Mouse (Mus musculus): ENCODE measurements around the gene Wdr70. TPM values are rescaled to one million over a fixed set of nuclear protein-coding genes. Genes with fewer than 3 reads are reported as not detected.
"Not testable (repeated sequence)": the region's sequence is repeated elsewhere in the genome, so short reads cannot be mapped to it uniquely, and the experiment has no call there.

The Wdr70 gene
- polyA plus RNA-seq, 1 experiment from 2014 or later = 82.7 TPM

DNA sequence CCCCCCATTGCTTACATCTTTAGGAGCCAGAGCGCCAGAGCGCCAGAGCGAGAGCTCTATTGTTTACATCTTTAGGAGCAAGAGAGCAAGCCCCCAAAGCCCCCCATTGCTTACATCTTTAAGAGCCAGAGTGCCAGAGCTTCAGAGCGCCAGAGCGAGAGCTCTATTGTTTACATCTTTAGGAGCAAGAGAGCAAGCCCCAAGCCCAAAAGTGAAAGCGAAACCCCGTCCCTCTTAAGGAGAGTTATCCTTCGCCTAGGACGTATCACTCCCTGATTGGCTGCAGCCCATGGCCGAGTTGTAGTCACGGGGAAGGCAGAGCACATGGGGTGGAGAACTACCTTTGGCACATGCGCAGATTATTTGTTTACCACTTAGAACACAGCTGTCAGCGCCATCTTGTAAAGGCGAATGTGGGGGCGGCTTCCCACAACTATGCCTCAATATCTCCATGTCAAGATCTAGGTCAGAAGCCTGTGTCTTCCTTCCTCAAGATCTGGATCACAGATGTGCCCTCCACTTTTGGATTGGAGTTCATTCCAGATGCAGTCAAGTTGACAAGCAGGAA is 3.0 kb upstream of the Wdr70 start:
- H3K4me2 ChIP-seq (replicated peaks; ENCODE audit: low read depth, low read length); DNase-seq (ENCODE audit: low spot score); H3K27ac ChIP-seq (ENCODE audit: low read depth, low read length); H3K9me3 ChIP-seq (ENCODE audit: control insufficient read depth, low read length); H3K4me3 ChIP-seq (ENCODE audit: low read depth, low read length); ATAC-seq (ENCODE audit: low FRiP score); H3K36me3 ChIP-seq (ENCODE audit: control insufficient read depth, insufficient read depth, low read length); H3K4me1 ChIP-seq (replicated peaks; ENCODE audit: control insufficient read depth, insufficient read depth, low read length); H3K27me3 ChIP-seq (ENCODE audit: control insufficient read depth, insufficient read depth, low read length); H3K9ac ChIP-seq (ENCODE audit: low read depth, low read length): not testable (repeated sequence)
- 89% methylated on average over 13 of the region's 15 CpGs for WGBS

DNA sequence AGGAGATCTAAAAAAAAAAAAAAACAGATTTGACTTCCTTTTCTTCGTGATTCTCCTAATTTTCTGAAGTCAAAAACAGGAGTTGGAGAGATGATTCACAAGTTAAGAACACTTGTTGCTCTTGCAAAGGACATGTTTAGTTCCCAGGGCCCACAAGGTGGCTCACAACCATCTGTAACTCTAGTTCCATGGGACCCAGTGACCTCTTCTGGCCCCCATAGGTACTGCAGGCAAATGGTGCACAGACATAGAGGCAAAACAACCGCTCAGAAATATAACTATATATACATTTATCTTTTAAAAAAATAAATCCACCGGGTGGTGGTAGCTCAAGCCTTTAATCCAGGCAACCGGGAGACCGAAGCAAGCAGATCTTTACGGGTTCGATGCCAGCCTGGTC is 1.2 kb downstream of the Wdr70 start:
- Histone ChIP-seq H3K4me3 (ENCODE audit: low read depth, low read length) (peak overlapping the region; percentile 84; the same call in 1 of the 2 replicates), H3K36me3 (ENCODE audit: control insufficient read depth, insufficient read depth, low read length) (no peaks in the 10 kb centered on the region), H3K27ac (ENCODE audit: low read depth, low read length) (no peak overlapping the region), H3K9me3 (ENCODE audit: control insufficient read depth, low read length) (no peaks in the 10 kb centered on the region), H3K27me3 (ENCODE audit: control insufficient read depth, insufficient read depth, low read length) (no peaks in the 10 kb centered on the region), H3K9ac (ENCODE audit: low read depth, low read length) (no peak overlapping the region), H3K4me2 (replicated peaks; ENCODE audit: low read depth, low read length) (no peak overlapping the region), H3K4me1 (replicated peaks; ENCODE audit: control insufficient read depth, insufficient read depth, low read length) (no peaks in the 10 kb centered on the region)
- DNase-seq (ENCODE audit: low spot score) (peak; percentile 70), ATAC-seq (ENCODE audit: low FRiP score) (no peak)
- 22% methylated on average over 7 of the region's 7 CpGs for WGBS

DNA sequence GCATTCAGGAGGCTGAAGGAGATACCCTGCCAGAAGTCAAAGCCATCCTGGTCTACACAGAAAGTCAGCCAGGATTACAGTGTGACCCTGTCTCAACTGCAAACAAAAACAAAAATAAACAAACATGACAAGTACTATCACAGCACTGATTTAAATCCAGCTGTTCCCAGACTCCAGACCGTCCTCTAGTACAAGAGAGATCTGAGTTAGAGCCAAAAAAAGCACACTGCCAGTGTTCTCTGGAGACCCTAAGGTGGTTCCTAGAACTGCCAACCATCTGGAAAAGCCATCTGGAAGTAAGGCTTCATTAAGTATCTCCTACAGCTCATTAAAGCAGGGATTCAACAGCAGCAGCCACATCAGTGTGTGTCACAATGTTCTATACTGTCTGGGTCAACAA is 6.3 kb downstream of the Wdr70 start:
- not testable (repeated sequence) for H3K4me2 ChIP-seq (replicated peaks; ENCODE audit: low read depth, low read length); DNase-seq (ENCODE audit: low spot score); H3K4me1 ChIP-seq (replicated peaks; ENCODE audit: control insufficient read depth, insufficient read depth, low read length); H3K27ac ChIP-seq (ENCODE audit: low read depth, low read length); H3K4me3 ChIP-seq (ENCODE audit: low read depth, low read length); H3K9me3 ChIP-seq (ENCODE audit: control insufficient read depth, low read length); H3K9ac ChIP-seq (ENCODE audit: low read depth, low read length); H3K36me3 ChIP-seq (ENCODE audit: control insufficient read depth, insufficient read depth, low read length); ATAC-seq (ENCODE audit: low FRiP score); H3K27me3 ChIP-seq (ENCODE audit: control insufficient read depth, insufficient read depth, low read length)
- 79% methylated on average over 1 of the region's 1 CpGs for WGBS

DNA sequence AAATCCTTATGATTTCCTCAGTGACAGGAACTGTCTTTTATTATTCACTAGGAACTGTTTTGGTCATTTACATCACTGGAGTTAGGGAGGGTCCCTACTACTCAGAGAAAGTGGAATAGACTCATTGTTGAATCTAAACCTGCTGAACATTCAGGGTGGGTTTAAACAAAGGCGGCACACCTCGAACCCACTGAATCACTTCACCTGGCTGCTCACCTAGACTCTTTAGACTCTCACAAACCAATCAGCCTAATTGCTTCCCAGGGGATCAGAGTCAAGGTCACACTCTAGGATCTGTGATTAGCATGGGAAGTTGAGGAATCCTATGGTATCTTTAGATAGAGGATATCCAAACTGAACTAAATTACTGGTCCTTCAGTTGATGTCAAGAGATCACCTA is 8.3 kb downstream of the Wdr70 start:
- H3K27ac ChIP-seq (ENCODE audit: low read depth, low read length) = no peak overlapping the region
- H3K36me3 ChIP-seq (ENCODE audit: control insufficient read depth, insufficient read depth, low read length) = no peaks in the 10 kb centered on the region
- DNase-seq (ENCODE audit: low spot score) (no peak), ATAC-seq (ENCODE audit: low FRiP score) (no peak)
- WGBS = 95% methylated on average over 2 of the region's 2 CpGs
- no peaks in the 10 kb centered on the region for H3K4me1 ChIP-seq (replicated peaks; ENCODE audit: control insufficient read depth, insufficient read depth, low read length)
- no peak overlapping the region for H3K4me2 ChIP-seq (replicated peaks; ENCODE audit: low read depth, low read length)
- no peak overlapping the region for H3K4me3 ChIP-seq (ENCODE audit: low read depth, low read length)
- H3K9ac ChIP-seq (ENCODE audit: low read depth, low read length) = no peak overlapping the region
- H3K27me3 ChIP-seq (ENCODE audit: control insufficient read depth, insufficient read depth, low read length) = no peaks in the 10 kb centered on the region
- no peaks in the 10 kb centered on the region for H3K9me3 ChIP-seq (ENCODE audit: control insufficient read depth, low read length)

DNA sequence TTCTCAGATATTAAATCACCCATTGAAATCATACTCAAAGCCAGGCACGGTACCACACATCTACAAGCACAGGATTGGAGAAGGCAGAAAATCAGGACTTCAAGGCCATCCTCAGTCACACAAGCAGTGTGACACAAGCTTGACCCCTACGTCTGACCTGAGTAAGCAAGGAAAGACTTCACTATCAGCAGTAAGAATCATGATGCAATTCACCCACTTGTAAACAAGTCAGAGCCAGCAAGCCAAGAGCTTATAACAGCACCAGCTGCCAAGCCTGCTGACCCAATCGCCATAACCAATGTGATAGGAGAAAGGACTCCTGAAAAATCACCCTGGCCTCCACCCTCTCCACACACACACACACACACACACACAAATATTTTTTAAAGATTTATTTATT is 10.3 kb downstream of the Wdr70 start:
- ATAC-seq (ENCODE audit: low FRiP score) (no peak), DNase-seq (ENCODE audit: low spot score) (no peak)
- Histone ChIP-seq H3K9ac (ENCODE audit: low read depth, low read length) (no peak overlapping the region), H3K27ac (ENCODE audit: low read depth, low read length) (no peak overlapping the region), H3K36me3 (ENCODE audit: control insufficient read depth, insufficient read depth, low read length) (no peaks in the 10 kb centered on the region), H3K27me3 (ENCODE audit: control insufficient read depth, insufficient read depth, low read length) (no peaks in the 10 kb centered on the region), H3K4me3 (ENCODE audit: low read depth, low read length) (no peak overlapping the region), H3K9me3 (ENCODE audit: control insufficient read depth, low read length) (no peaks in the 10 kb centered on the region), H3K4me2 (replicated peaks; ENCODE audit: low read depth, low read length) (no peak overlapping the region), H3K4me1 (replicated peaks; ENCODE audit: control insufficient read depth, insufficient read depth, low read length) (no peaks in the 10 kb centered on the region)
- WGBS = 88% methylated on average over 3 of the region's 3 CpGs

DNA sequence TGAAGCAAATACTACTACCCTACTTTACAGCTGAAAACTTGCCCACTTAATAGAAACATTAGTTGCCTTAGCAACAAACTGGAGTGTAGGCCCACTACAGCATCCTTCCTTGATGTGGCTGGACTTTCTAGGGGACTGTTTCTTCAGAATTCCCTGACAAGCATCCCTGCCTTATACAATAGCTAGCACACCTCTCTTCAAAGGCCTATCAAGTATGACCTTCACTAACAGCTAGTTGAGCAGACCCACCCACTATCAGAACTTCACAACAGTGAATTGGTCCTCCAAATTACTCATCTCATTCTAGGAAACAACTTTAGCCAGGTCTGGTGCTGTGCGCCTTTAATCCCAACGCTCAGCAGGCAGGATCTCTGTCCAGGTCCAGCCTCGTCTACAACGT is 11.7 kb downstream of the Wdr70 start:
- Histone ChIP-seq H3K9me3 (ENCODE audit: control insufficient read depth, low read length) (no peaks in the 10 kb centered on the region), H3K27ac (ENCODE audit: low read depth, low read length) (no peak overlapping the region), H3K36me3 (ENCODE audit: control insufficient read depth, insufficient read depth, low read length) (no peaks in the 10 kb centered on the region), H3K27me3 (ENCODE audit: control insufficient read depth, insufficient read depth, low read length) (no peaks in the 10 kb centered on the region), H3K9ac (ENCODE audit: low read depth, low read length) (no peak overlapping the region), H3K4me2 (replicated peaks; ENCODE audit: low read depth, low read length) (no peak overlapping the region), H3K4me1 (replicated peaks; ENCODE audit: control insufficient read depth, insufficient read depth, low read length) (no peaks in the 10 kb centered on the region), H3K4me3 (ENCODE audit: low read depth, low read length) (no peak overlapping the region)
- 91% methylated on average over 4 of the region's 4 CpGs for WGBS
- no peak for DNase-seq (ENCODE audit: low spot score)
- no peak for ATAC-seq (ENCODE audit: low FRiP score)

DNA sequence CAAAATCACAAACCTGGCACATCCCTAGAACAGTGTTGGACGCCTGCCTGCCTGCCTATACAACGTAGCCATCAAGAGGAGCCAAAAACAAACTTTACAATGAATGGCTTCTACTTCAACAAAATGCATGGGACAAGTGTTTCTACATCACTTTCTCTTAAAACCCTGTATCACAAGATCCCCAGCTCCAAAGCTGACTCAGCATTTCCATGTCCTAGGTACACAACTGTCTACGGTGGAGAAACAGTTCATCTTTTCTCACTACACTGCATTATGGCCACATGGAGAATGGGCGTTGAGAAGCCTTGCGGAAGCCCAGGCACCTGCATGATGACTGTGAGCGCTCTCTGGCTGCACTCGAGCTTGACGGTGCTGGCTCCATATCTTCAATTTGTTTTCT is 16.9 kb downstream of the Wdr70 start:
- H3K27ac ChIP-seq (ENCODE audit: low read depth, low read length) = no peak overlapping the region
- 94% methylated on average over 8 of the region's 8 CpGs for WGBS
- no peaks in the 10 kb centered on the region for H3K36me3 ChIP-seq (ENCODE audit: control insufficient read depth, insufficient read depth, low read length)
- no peaks in the 10 kb centered on the region for H3K27me3 ChIP-seq (ENCODE audit: control insufficient read depth, insufficient read depth, low read length)
- no peak overlapping the region for H3K9ac ChIP-seq (ENCODE audit: low read depth, low read length)
- H3K4me2 ChIP-seq (replicated peaks; ENCODE audit: low read depth, low read length) = no peak overlapping the region
- H3K9me3 ChIP-seq (ENCODE audit: control insufficient read depth, low read length) = no peaks in the 10 kb centered on the region
- no peaks in the 10 kb centered on the region for H3K4me1 ChIP-seq (replicated peaks; ENCODE audit: control insufficient read depth, insufficient read depth, low read length)
- DNase-seq (ENCODE audit: low spot score) = no peak
- no peak for ATAC-seq (ENCODE audit: low FRiP score)
- H3K4me3 ChIP-seq (ENCODE audit: low read depth, low read length) = no peak overlapping the region

DNA sequence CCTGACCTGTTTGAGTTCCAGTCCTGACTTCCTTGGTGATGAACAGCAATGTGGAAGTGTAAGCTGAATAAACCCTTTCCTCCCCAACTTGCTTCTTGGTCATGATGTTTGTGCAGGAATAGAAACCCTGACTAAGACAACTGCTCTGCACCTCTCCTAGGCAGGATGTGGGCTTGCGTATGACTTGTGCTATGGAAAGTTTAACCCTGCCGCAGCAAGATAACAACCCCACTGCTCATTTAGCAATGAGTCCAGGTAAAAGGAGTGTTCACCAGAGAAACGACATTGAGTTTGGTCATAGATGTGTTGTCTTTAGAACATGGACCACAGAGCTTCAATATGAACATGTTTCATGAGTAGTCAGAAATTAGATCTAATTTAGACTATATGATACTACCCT is 25.9 kb downstream of the Wdr70 start:
- H3K27ac ChIP-seq (ENCODE audit: low read depth, low read length); ATAC-seq (ENCODE audit: low FRiP score); H3K9me3 ChIP-seq (ENCODE audit: control insufficient read depth, low read length); H3K36me3 ChIP-seq (ENCODE audit: control insufficient read depth, insufficient read depth, low read length); H3K27me3 ChIP-seq (ENCODE audit: control insufficient read depth, insufficient read depth, low read length); H3K4me3 ChIP-seq (ENCODE audit: low read depth, low read length); H3K4me1 ChIP-seq (replicated peaks; ENCODE audit: control insufficient read depth, insufficient read depth, low read length); H3K9ac ChIP-seq (ENCODE audit: low read depth, low read length); H3K4me2 ChIP-seq (replicated peaks; ENCODE audit: low read depth, low read length); DNase-seq (ENCODE audit: low spot score): not testable (repeated sequence)
- WGBS = 98% methylated on average over 3 of the region's 3 CpGs

DNA sequence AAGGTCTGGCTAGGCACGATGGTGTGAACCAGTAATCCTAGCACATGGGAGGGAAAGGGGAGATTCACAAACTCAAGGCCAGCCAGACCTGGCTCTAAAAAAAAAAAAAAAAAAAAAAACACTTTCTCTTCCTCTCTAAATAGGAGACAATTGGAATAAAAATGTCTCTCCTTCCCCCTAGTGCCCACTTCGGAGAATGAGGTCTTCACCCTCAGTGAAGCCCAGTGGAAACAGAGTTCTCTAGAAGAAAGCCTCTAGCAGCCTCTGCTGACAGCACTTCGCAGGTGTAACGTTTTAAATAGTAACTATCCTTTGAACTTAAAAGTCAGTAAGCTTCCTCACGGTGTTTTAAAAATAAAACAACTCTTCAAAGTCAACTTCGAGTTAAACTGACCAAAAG is 33.8 kb downstream of the Wdr70 start:
- H3K9ac ChIP-seq (ENCODE audit: low read depth, low read length) = no peak overlapping the region
- H3K4me2 ChIP-seq (replicated peaks; ENCODE audit: low read depth, low read length) = no peak overlapping the region
- H3K36me3 ChIP-seq (ENCODE audit: control insufficient read depth, insufficient read depth, low read length) = no peaks in the 10 kb centered on the region
- no peak overlapping the region for H3K4me3 ChIP-seq (ENCODE audit: low read depth, low read length)
- no peak for ATAC-seq (ENCODE audit: low FRiP score)
- H3K27me3 ChIP-seq (ENCODE audit: control insufficient read depth, insufficient read depth, low read length) = no peaks in the 10 kb centered on the region
- H3K27ac ChIP-seq (ENCODE audit: low read depth, low read length) = no peak overlapping the region
- no peaks in the 10 kb centered on the region for H3K4me1 ChIP-seq (replicated peaks; ENCODE audit: control insufficient read depth, insufficient read depth, low read length)
- no peaks in the 10 kb centered on the region for H3K9me3 ChIP-seq (ENCODE audit: control insufficient read depth, low read length)
- 85% methylated on average over 6 of the region's 6 CpGs for WGBS
- DNase-seq (ENCODE audit: low spot score) = no peak
